Mouse (Mus musculus) brain, embryonic 14.5 days (tissue): Measurements from ENCODE around the gene Dnajc27.

Source experiments
- CTCF ChIP-seq: fragments of 200-500 bp; IDR thresholded peaks from 2 replicates; pipeline ENCODE4 v1.5.1; 2012; ENCODE audit warnings: inconsistent platforms, mild to moderate bottlenecking, moderate library complexity, borderline replicate concordance; ENCODE audit not compliant: insufficient read depth, insufficient read length; ENCODE audit errors: extremely low read depth
- POLR2A ChIP-seq: fragments of 200-500 bp; IDR thresholded peaks from 2 replicates; pipeline ENCODE4 v1.6.1; 2012; ENCODE audit warnings: mild to moderate bottlenecking, inconsistent platforms, borderline replicate concordance; ENCODE audit not compliant: poor library complexity, insufficient read depth, insufficient read length, severe bottlenecking; ENCODE audit errors: extremely low read depth

GRCm38 (mm10) chr12:4071671-4072070 is 10.7 kb upstream of the Dnajc27 start:
- TF ChIP-seq CTCF (no peak), POLR2A (no peak)
